In the genomic region with DNA sequence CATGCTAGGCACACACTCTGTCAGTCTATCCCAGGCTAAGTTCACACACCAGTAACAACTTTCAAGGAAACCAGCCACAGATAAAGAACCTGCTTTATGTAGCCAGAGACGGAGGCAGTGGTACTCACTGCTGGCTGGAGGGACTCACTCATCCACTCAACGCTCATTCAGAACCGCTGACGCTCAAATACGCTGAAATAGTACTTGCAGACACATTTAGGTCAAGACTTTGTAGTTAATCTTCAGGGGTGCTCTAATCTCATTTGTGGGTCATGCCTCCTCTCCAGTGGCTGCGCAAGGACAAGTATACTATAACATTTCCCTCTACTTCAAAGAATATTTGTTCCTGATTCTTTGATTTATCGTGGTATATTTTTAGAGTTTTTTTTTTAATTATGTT, we compare ENCODE assay signal across 32 mouse cellular contexts.
"Had no signal": no experiment of that assay in that cellular context is flagged by ENCODE, and none has a peak within 500 bp of the region (broad histone marks: within the 10 kb centered on the region; RNA-seq: fewer than 3 reads in every experiment).

No protein-coding gene starts in this region.

- H3K36me3 ChIP-seq: limb, embryonic 10.5 days; limb, embryonic 12.5 days; limb, embryonic 13.5 days; limb, embryonic 15.5 days; lung, embryonic 15.5 days; midbrain, embryonic 10.5 days; midbrain, embryonic 12.5 days; midbrain, embryonic 13.5 days; midbrain, embryonic 15.5 days had no signal

- H3K4me1 ChIP-seq: limb, embryonic 12.5 days; limb, embryonic 13.5 days; limb, embryonic 15.5 days; liver, embryonic 15.5 days; lung, embryonic 15.5 days; midbrain, embryonic 13.5 days; midbrain, embryonic 15.5 days had no signal

- DNase-seq: layer of hippocampus, postnatal 36 days; left cerebral cortex, postnatal 4 days; liver; liver, embryonic 13.5 days; liver, postnatal 0 days; lung, adult 18-20 months; lung, adult 2 months; lung, embryonic 14.5 days; lung, postnatal 10 days; lung, postnatal 14 days; lung, postnatal 36 days; lung, postnatal 4 days; midbrain, embryonic 14.5 days had no signal

- H3K27me3 ChIP-seq: limb, embryonic 12.5 days; limb, embryonic 13.5 days; limb, embryonic 15.5 days; liver, embryonic 12.5 days; liver, embryonic 13.5 days; liver, embryonic 15.5 days; lung, embryonic 15.5 days; megakaryocyte, embryonic 14.5 days; midbrain, embryonic 12.5 days; midbrain, embryonic 13.5 days; midbrain, embryonic 15.5 days had no signal

- H3K9ac ChIP-seq: limb, embryonic 12.5 days; limb, embryonic 13.5 days; limb, embryonic 15.5 days; liver, embryonic 12.5 days; liver, embryonic 13.5 days; liver, embryonic 14.5 days; liver, embryonic 15.5 days; liver, postnatal 0 days; lung, embryonic 14.5 days; lung, embryonic 15.5 days; midbrain, embryonic 12.5 days; midbrain, embryonic 13.5 days; midbrain, embryonic 15.5 days had no signal

- H3K4me3 ChIP-seq: left cerebral cortex, adult 2 months; limb, embryonic 10.5 days; limb, embryonic 12.5 days; limb, embryonic 13.5 days; limb, embryonic 15.5 days; liver, embryonic 12.5 days; liver, embryonic 13.5 days; liver, embryonic 15.5 days; lung, embryonic 15.5 days; megakaryocyte, embryonic 14.5 days; midbrain, embryonic 10.5 days; midbrain, embryonic 12.5 days; midbrain, embryonic 13.5 days; midbrain, embryonic 15.5 days; myocyte had no signal

- ATAC-seq: liver, embryonic 12.5 days; liver, postnatal 0 days; midbrain, embryonic 13.5 days; midbrain, embryonic 15.5 days; midbrain, embryonic 16.5 days had no signal

- H3K4me2 ChIP-seq: limb, embryonic 12.5 days; limb, embryonic 13.5 days; limb, embryonic 15.5 days; liver, embryonic 11.5 days; liver, embryonic 12.5 days; liver, embryonic 13.5 days; liver, embryonic 15.5 days; lung, embryonic 14.5 days; lung, embryonic 15.5 days; midbrain, embryonic 11.5 days; midbrain, embryonic 12.5 days; midbrain, embryonic 13.5 days; midbrain, embryonic 15.5 days had no signal

- H3K27ac ChIP-seq: left cerebral cortex, adult 2 months; limb, embryonic 10.5 days; limb, embryonic 12.5 days; limb, embryonic 13.5 days; limb, embryonic 15.5 days; liver, embryonic 12.5 days; liver, embryonic 13.5 days; liver, embryonic 14.5 days; liver, embryonic 15.5 days; lung, embryonic 15.5 days; macrophage; midbrain, embryonic 10.5 days; midbrain, embryonic 12.5 days; midbrain, embryonic 13.5 days; midbrain, embryonic 15.5 days had no signal

- H3K9me3 ChIP-seq: limb, embryonic 10.5 days; limb, embryonic 12.5 days; limb, embryonic 13.5 days; limb, embryonic 15.5 days; liver, embryonic 13.5 days; liver, embryonic 15.5 days; lung, embryonic 15.5 days; megakaryocyte, embryonic 14.5 days; midbrain, embryonic 10.5 days; midbrain, embryonic 12.5 days; midbrain, embryonic 13.5 days; midbrain, embryonic 15.5 days had no signal
